Mouse (Mus musculus): ENCODE data around the gene Sema4a.
A peak's percentile ranks its signal among the peaks of the same experiment; 100 is the strongest.

DNA sequence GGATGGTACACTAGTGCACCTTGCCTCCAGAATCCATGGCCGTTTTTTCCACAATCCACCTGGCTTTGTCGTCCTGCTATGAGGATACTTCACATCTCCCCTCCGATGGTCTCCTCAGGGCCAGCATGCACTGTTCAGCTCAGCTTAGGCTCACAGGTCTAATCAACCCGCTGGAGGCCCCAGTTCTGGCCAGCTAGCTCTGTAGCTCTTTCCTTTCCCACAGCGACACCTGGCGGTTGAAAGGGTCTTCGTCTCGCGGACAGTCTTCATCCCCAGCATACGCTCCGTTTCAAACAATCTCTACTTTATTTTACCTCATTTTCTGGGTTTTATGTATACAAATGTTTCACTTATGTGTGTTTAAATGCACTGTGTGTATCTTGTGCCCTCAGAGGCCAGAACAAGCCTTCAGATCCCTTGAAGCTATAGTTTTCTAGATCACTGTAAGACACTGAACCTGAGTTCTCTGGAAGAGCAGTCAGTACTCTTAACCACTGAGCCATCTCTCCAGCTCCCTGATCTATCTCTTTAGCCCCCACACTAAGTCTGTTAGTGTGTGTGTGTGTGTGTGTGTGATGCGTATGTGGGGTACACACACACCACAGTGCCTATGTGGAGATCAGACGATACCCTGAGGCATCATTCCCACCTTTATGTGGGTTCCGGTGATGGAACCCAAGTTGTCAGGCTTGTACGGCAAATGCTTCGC, 6.3 kb upstream of the Sema4a start:
- peak; percentile 96 to 99 (median 98) for TF ChIP-seq CTCF (IDR thresholded peaks at IDR 0.05 in 2 of 3, conservative IDR thresholded peaks at IDR 0.05 in 1 of 3; ENCODE audit: control insufficient read depth in 1 of 3, insufficient read depth in 1 of 3, low read depth in 2 of 3, low read length in 3 of 3, poor library complexity in 1 of 3, severe bottlenecking in 1 of 3)
- TF ChIP-seq TAL1 (IDR thresholded peaks at IDR 0.05; ENCODE audit: low read length), result no peak
- TF ChIP-seq KAT2A (conservative IDR thresholded peaks at IDR 0.05; ENCODE audit: low read depth, low read length), result no peak

All from MEL (cell line).